Mouse (Mus musculus): Measurements from ENCODE around the gene Kif12.

Kif12 gene

DNA sequence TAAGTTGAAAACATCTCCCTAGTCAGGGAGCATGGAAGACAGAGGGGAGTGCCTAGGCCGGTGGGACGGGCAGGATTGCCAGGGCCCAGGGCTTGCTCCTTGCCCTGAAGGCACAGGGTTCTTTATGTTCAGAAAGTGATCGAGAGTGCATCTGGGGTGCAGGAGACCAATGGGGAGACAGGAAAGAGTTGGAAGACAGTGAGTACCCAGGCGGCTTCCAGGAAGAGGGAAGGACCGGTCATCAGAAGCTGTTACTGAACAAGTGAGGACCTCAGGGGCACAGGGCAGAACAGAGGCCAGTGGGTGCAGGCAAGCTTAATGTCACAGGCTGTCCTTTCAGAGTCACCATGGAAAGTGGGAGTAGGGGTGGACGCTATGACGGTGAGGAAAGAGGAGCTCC, 13.7 kb downstream of the Kif12 start:
- no peak for DNase-seq (ENCODE audit: low read depth)

DNA sequence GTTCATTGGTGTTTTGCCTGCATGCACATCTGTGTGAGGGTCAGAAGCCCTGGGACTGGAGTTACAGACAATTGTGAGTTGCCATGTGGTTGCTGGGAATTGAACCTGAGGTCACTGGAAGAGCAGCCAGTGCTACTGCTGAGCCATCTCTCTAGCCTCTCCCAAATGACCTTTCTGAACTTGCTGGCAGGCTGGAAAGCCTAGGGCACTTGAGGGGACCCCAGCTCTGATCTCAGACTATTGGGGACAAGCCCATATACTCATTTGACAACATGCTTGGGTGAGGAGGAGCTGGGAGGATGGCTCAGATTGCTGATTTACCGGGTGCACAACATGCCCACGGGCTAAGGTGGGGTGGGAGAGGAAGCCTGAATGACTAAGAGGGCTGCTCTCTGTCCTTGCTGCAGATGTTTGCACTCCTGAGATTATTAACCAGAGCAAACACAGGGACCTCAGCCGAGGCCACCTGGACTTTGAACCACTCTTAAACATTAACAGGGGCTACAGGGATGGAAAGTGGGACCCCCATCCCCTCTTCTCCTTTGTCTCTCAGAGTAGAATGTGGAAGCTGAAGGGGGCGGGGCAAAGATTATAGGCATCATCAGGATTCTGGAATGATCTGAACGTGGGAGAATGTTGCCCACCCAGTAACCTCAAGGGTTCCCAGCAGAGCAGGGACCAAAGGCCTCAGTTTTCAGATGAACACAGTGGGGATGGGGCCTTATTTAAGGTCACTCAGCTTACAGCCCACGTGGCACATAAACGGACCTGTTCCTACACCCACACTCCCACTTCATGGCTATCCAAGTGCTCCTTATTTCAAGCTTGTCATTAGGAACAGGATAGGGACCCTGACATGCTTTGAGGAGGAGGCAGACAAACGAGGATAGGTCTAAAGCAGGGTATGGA, 15.0 kb downstream of the Kif12 start:
- DNase-seq (ENCODE audit: low read depth) = no peak

DNA sequence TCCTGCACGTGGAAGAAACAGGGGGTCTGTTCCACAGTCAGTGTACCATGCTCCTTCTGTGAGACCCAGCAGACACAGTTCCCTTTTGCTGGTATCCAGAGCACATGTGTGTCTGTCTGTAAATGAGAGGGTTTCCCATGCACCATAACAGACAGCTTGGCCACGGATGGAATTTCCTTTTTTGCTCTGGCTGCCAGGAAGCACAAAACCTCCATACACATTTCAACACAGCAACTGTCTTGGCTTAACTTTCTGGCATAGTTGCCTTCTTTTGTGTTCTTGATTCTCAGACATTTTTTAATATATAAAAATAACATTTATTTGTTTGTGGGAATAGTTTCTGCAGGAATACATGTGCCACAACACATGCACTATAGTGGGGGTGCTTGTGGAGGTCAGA, 16.3 kb downstream of the Kif12 start:
- no peak for DNase-seq (ENCODE audit: low read depth)

DNA sequence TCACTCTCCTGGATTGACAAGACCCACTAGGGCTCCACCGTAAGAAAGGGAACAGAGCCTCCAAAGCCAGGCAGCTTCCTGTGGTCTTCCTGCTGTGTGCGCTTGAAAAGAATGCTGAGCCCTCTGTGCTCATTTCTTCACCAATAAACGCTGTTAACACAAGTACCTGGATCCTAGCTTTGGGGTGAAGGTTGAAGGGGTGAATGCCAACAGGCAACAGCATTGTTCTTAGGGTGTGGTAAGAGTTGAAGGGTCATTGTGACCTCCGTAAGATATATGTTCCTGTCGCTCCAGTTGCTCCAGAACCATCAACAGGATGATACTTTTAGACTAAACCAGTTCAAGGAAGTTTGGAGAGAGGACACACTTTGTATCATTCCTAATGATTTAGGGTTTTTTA, 17.2 kb downstream of the Kif12 start, which contains the start of gene Ambp:
Gene Ambp, minus strand, starts transcription at position 101 of the 400 bp plus-strand sequence.
- no peak for DNase-seq (ENCODE audit: low read depth)

DNA sequence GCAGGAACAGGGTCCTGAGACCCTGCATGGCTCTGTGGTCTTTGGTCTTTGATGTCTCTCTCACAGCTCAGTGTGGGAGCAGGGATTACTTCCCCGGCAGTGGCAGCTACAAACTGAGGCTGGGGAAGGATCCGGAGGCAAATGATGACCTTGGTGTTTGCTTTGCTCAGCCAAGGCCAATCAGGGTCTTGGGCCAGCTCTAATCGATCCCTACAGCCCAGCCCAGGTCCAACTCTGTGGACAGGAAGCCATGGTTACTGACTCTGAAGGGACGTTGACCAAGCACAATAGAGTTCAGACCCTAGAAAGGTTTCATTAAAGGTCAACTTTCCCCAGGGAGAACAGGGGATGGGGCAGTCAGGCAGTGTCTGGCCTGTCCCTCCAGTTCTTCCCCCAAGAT, 17.9 kb downstream of the Kif12 start:
- no peak for DNase-seq (ENCODE audit: low read depth)

DNA sequence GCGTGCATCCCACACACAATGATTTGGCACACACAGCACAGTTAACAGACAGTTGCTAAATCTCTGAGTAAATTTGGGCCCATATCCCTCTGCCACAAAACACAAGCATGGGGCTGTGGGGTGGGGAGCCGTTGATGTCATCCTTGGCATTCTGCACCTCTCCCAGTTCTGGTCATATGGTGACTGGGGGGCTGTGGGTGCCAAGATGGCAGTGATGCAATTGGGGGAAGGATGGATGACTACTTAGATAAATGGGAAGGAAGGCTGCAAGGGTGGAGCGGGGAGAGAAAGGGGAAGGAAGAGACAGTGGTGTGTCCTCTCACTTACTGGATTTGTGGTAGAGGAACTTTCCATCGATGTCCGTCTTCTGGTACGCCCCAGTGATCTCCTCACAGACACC, 20.8 kb downstream of the Kif12 start:
- DNase-seq (ENCODE audit: low read depth) = no peak

DNA sequence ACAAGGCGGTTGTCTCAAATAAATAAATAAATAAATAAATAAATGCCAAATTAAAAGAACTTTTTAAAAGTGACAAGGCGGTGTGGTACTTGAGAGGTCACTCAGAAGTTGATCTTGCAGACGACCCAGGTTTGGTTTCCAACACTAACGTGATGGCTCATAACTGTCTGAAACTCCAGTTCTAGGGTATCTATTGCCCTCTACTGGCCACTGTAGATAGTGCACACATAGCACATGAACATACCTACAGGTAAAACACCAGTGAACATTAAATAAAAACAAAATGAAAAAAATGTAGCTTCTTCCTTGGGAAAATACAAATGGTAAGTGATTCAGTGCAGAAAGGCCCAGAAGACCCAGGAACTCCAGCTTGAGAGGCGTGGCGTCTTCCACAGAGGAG, 24.7 kb downstream of the Kif12 start:
- DNase-seq (ENCODE audit: low read depth) = peak; percentile 19

DNA sequence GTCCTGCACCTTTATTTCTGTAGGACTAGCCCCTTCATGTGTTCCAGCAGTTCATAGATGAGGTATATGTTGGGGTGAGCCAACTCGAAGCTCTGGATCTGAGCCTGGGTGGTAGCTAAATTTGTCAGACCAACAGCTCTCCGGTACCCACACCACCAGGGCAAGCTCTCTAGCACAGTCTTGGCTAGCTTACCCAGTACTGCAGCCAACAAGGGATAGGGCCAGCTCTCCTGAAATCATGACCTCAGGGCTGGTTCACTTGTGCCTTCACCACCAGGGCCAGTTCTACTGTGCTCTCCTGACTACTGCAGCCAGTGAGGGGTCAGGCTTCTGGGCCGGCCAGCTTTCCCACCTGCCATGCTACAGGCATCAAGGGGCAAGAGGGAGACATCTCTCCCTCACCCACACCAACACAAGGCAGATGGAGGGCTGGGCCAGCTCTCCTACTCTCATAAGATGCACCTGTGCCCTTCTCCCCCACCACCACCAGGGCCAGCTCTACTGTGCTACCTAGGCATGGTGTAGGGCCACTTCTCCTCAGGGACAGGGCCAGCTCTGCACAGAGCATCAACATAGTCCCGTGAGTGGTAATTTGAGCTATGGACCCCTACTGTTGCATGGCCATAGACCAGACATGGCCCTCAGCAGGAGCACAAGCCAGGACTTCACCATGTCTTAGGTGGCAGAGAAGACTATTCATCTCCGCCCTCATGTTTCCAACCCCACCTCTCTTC, 41.9 kb downstream of the Kif12 start:
- DNase-seq (ENCODE audit: low read depth) = no peak

DNA sequence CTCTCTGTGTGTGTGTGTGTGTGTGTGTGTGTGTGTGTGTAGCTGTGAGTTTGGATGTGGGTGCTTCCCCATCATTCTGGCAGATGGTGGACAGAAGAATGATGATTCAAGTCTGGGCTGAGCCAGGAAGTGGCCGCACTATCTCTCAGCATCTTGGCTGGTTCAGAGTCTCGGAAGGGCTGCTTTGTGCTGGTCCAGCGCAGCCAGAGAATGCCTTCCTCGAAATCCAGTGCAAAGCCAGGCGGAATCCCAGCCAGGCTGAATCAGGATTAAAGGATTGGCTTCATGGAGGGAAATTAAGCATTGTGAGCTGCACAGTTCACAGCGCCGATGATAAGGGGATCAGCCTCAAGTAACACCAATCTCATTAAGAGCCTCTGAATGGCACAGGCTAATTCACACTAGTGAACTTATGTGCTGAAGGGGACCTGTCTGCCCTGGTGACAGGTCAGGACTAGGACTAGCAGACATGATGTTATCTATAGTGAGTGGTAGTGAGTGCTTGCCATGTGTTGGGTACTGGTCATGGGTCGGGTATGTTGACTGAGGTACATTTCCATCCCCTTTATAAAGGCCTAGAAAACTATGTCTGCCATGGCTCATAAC, 47.0 kb downstream of the Kif12 start:
- no peak for DNase-seq (ENCODE audit: low read depth)

DNA sequence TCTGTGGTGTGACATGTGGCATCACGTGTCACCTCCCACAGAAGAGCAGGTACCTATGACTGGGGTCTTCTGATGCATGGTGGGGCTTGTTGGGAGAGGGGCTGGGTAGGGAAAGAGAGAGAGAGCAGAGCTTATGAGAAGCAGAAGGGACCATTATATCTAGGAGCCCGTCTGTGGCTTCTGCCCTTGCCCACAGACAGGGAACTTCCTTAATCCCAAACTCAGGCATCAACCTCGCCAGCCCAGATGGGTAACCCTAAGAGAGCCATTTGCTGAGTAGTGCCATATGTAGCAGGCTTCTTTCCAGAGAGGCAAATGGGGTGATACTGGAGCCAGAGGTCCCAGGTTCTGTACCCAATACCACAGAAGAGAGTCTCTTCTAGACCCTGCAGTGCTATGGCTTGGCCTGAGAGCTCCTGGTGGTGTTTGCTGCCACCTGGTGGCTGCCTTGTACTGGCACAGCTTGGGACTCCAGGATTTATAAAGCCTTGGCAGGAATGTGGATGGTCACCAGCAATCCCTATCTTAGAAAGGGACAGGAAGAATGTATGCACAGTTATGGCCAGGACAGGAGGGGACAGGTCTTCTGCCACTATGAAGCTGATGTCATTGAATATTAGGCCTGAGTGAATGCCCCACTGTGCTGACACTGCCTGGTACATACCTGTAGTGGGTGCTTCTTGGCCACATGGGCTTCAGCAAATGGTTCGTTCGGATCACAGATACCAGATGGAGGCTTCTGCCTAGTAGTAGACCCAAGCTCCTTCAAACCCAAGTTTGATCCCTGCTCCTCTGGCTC, 53.1 kb downstream of the Kif12 start:
- peak; percentile 81 for DNase-seq (ENCODE audit: low read depth)

Data from induced T-regulatory cell, adult 2 months (primary cell).